Mouse (Mus musculus): Measurements from ENCODE around the gene Uap1l1. TPM values are rescaled to one million over a fixed set of nuclear protein-coding genes. Genes with fewer than 3 reads are reported as not detected.

Uap1l1 gene
- total and polyA plus RNA-seq, 3 experiments = 4.7 to 12.6 TPM; not detected in 1

GRCm38 (mm10) chr2:25400291-25400690, 34.8 kb upstream of the Uap1l1 start:
- H3K27ac ChIP-seq (ENCODE audit: control insufficient read depth, low read depth, low read length) = no peak overlapping the region
- no peaks in the 10 kb centered on the region for H3K36me3 ChIP-seq (ENCODE audit: control insufficient read depth in 1 of 2, insufficient read depth in 2 of 2, low read length in 2 of 2)
- H3K4me1 ChIP-seq (ENCODE audit: control insufficient read depth in 1 of 2, insufficient read depth in 2 of 2, low read length in 2 of 2) = no peaks in the 10 kb centered on the region
- no peak overlapping the region for H3K4me3 ChIP-seq (ENCODE audit: control insufficient read depth in 1 of 2, insufficient read depth in 1 of 2, low read depth in 2 of 2, low read length in 2 of 2)
- no peak overlapping the region for H3K9ac ChIP-seq (ENCODE audit: control insufficient read depth, low read depth, low read length, poor library complexity, severe bottlenecking)
- DNase-seq (ENCODE audit: low read depth, low spot score) = no peak
- peaks cover 0 to 5% of the 10 kb centered on the region in 2 experiments; a peak in 1 of 4 replicates for H3K27me3 ChIP-seq (ENCODE audit: control insufficient read depth in 1 of 2, insufficient read depth in 2 of 2, low read length in 2 of 2)
- TF ChIP-seq E2F4 (IDR thresholded peaks at IDR 0.05; ENCODE audit: borderline replicate concordance, low read depth, low read length) (no peak), MYC (IDR thresholded peaks at IDR 0.05; ENCODE audit: low read depth, low read length) (no peak), ZMIZ1 (IDR thresholded peaks at IDR 0.05; ENCODE audit: low read depth, low read length) (no peak), ZNF384 (IDR thresholded peaks at IDR 0.05; ENCODE audit: low read depth, low read length) (no peak), TCF12 (IDR thresholded peaks at IDR 0.05; ENCODE audit: low read depth, low read length) (no peak), SIN3A (IDR thresholded peaks at IDR 0.05; ENCODE audit: low read length) (no peak), CHD1 (IDR thresholded peaks at IDR 0.05; ENCODE audit: low read depth, low read length) (no peak), ZC3H11A (IDR thresholded peaks at IDR 0.05; ENCODE audit: low read depth, low read length) (no peak), TBP (IDR thresholded peaks at IDR 0.05; ENCODE audit: low read depth, low read length) (no peak)
- no peaks in the 10 kb centered on the region for H3K79me2 ChIP-seq (ENCODE audit: control insufficient read depth, insufficient read depth, low read length, poor library complexity)
- H3K9me3 ChIP-seq (replicated peaks; ENCODE audit: insufficient read depth, low read length) = no peaks in the 10 kb centered on the region

- Histone ChIP-seq H3K9ac (ENCODE audit: control insufficient read depth, low read depth, low read length, poor library complexity, severe bottlenecking) (no peak within 1 kb of the TSS), H3K4me1 (ENCODE audit: control insufficient read depth in 1 of 2, insufficient read depth in 2 of 2, low read length in 2 of 2) (no peaks in the 10 kb centered on the region), H3K27ac (ENCODE audit: control insufficient read depth, low read depth, low read length) (no peak within 1 kb of the TSS), H3K4me3 (ENCODE audit: control insufficient read depth in 1 of 2, insufficient read depth in 1 of 2, low read depth in 2 of 2, low read length in 2 of 2) (no peak within 1 kb of the TSS), H3K27me3 (ENCODE audit: control insufficient read depth in 1 of 2, insufficient read depth in 2 of 2, low read length in 2 of 2) (peaks cover 4 to 6% of the 10 kb centered on the region in 2 experiments; a peak in 2 of 4 replicates), H3K36me3 (ENCODE audit: control insufficient read depth in 1 of 2, insufficient read depth in 2 of 2, low read length in 2 of 2) (no peaks in the 10 kb centered on the region), H3K9me3 (replicated peaks; ENCODE audit: insufficient read depth, low read length) (no peaks in the 10 kb centered on the region), H3K79me2 (ENCODE audit: control insufficient read depth, insufficient read depth, low read length, poor library complexity) (no peaks in the 10 kb centered on the region)
- TF ChIP-seq MYB (IDR thresholded peaks at IDR 0.05; ENCODE audit: low read depth, low read length) = no peak
- TF ChIP-seq JUND (IDR thresholded peaks at IDR 0.05; ENCODE audit: low read depth, low read length) = no peak
- no peak for TF ChIP-seq KAT2A (conservative IDR thresholded peaks at IDR 0.05; ENCODE audit: low read depth, low read length)
- TF ChIP-seq E2F4 (IDR thresholded peaks at IDR 0.05; ENCODE audit: borderline replicate concordance, low read depth, low read length) = no peak
- no peak for TF ChIP-seq CTCF (IDR thresholded peaks at IDR 0.05 in 2 of 3, conservative IDR thresholded peaks at IDR 0.05 in 1 of 3; ENCODE audit: control insufficient read depth in 1 of 3, insufficient read depth in 1 of 3, low read depth in 2 of 3, low read length in 3 of 3, poor library complexity in 1 of 3, severe bottlenecking in 1 of 3)
- TF ChIP-seq SMC3 (IDR thresholded peaks at IDR 0.05; ENCODE audit: low read depth, low read length) = no peak
- no peak for TF ChIP-seq ZC3H11A (IDR thresholded peaks at IDR 0.05; ENCODE audit: low read depth, low read length)
- no peak for DNase-seq (ENCODE audit: low read depth, low spot score)
These were observed 33.6 kb upstream of the Uap1l1 start, which contains the start of gene Npdc1 for GRCm38 (mm10) chr2:25399051-25399450. Npdc1 (plus strand) TSS chr2:25399351.

- TF ChIP-seq ZMIZ1 (IDR thresholded peaks at IDR 0.05; ENCODE audit: low read depth, low read length) = no peak
- TF ChIP-seq TCF12 (IDR thresholded peaks at IDR 0.05; ENCODE audit: low read depth, low read length) = no peak
- no peak for TF ChIP-seq POLR2AphosphoS2 (IDR thresholded peaks at IDR 0.05; ENCODE audit: low read length)
- TF ChIP-seq SMC3 (IDR thresholded peaks at IDR 0.05; ENCODE audit: low read depth, low read length) = no peak
- H3K4me3 ChIP-seq (ENCODE audit: control insufficient read depth in 1 of 2, insufficient read depth in 1 of 2, low read depth in 2 of 2, low read length in 2 of 2) = no peak overlapping the region
- H3K79me2 ChIP-seq (ENCODE audit: control insufficient read depth, insufficient read depth, low read length, poor library complexity) = no peaks in the 10 kb centered on the region
- H3K27me3 ChIP-seq (ENCODE audit: control insufficient read depth in 1 of 2, insufficient read depth in 2 of 2, low read length in 2 of 2) = peaks cover 4 to 6% of the 10 kb centered on the region in 2 experiments; a peak in 3 of 4 replicates
- H3K4me1 ChIP-seq (ENCODE audit: control insufficient read depth in 1 of 2, insufficient read depth in 2 of 2, low read length in 2 of 2) = no peaks in the 10 kb centered on the region
- H3K36me3 ChIP-seq (ENCODE audit: control insufficient read depth in 1 of 2, insufficient read depth in 2 of 2, low read length in 2 of 2) = no peaks in the 10 kb centered on the region
- no peak overlapping the region for H3K9ac ChIP-seq (ENCODE audit: control insufficient read depth, low read depth, low read length, poor library complexity, severe bottlenecking)
- no peak overlapping the region for H3K27ac ChIP-seq (ENCODE audit: control insufficient read depth, low read depth, low read length)
- no peaks in the 10 kb centered on the region for H3K9me3 ChIP-seq (replicated peaks; ENCODE audit: insufficient read depth, low read length)
- no peak for DNase-seq (ENCODE audit: low read depth, low spot score)
These were observed 32.6 kb upstream of the Uap1l1 start for GRCm38 (mm10) chr2:25398065-25398464.

Data from MEL (cell line).